Mouse (Mus musculus): ENCODE data around the gene Snrpd3. TPM values are rescaled to one million over a fixed set of nuclear protein-coding genes. Genes with fewer than 3 reads are reported as not detected.
A peak's percentile ranks its signal among the peaks of the same experiment; 100 is the strongest.

The Snrpd3 gene
- total and polyA plus RNA-seq, 2 experiments: 12.5 to 26.6 TPM

DNA sequence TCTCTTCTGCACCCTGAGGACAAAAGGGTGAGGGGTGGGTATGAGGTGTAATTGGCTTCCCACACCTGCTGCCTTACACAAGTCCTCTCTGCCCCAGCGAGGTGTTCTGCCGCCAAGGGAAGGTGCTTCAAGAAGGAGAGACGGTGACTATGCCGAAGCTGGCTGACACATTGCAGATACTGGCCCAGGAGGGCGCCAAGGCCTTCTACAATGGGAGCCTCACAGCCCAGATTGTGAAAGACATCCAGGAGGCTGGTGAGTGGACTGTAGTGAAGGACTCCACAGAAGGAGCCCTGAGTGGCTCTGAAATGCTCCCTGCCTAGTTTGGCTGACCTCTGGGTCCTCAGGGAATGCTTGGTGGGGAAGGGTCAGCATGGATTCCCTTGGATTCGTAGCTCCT lies 61.8 kb downstream of the Snrpd3 start:
- Histone ChIP-seq H3K4me3 (ENCODE audit: insufficient read depth, low read depth, low read length) (no peak overlapping the region), H3K9ac (ENCODE audit: low read depth, low read length) (no peak overlapping the region), H3K27ac (replicated peaks; ENCODE audit: insufficient read depth, low read depth, low read length) (no peak overlapping the region), H3K36me3 (ENCODE audit: control insufficient read depth, insufficient read depth, low read length) (no peaks in the 10 kb centered on the region), H3K27me3 (ENCODE audit: control insufficient read depth, insufficient read depth, low read length) (no peaks in the 10 kb centered on the region), H3K79me2 (ENCODE audit: control insufficient read depth, insufficient read depth, low read length) (no peaks in the 10 kb centered on the region), H3K4me1 (ENCODE audit: control insufficient read depth, insufficient read depth, low read length) (no peaks in the 10 kb centered on the region)
- WGBS: 87% methylated on average over 6 of the region's 6 CpGs
- DNase-seq (ENCODE audit: extremely low read depth, low read depth, low spot score): no peak
- TF ChIP-seq POLR2A (IDR thresholded peaks at IDR 0.05; ENCODE audit: extremely low read depth, insufficient read depth, low read length) (no peak), CTCF (IDR thresholded peaks at IDR 0.05; ENCODE audit: low read depth, low read length) (no peak)

DNA sequence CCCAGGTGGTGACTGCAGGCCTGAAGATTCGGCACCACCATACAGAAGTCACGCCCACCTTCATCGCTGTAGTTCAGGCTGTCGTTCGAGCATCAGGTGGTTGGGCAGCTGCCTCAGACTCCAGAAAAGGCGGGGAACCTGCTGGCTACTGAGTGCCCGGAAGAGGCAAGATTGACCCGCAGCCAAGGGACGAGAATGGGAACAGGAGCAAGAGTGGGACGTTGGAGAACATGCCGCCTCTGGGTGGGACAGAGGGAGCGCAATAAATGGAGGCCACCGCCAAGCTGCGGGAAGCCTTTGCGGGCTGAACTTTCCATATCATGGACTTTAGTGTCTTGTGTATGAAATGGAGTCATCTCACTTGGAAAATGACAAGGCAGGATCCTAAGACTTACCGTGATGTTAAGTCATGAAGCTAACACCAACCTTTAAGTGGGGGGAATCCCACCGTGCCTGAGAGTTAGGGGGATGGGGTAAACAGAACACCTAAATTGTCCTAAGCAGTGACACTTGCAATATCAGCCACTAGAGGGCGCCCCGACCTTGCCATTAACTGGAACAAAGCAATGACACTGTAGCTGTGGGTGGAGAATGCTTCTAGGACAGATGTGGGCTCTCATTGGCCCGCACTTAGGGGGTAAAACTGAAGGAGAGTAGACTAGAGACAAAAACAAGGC lies 68.7 kb downstream of the Snrpd3 start:
- Histone ChIP-seq H3K27me3 (ENCODE audit: control insufficient read depth, insufficient read depth, low read length) (no peaks in the 10 kb centered on the region), H3K4me1 (ENCODE audit: control insufficient read depth, insufficient read depth, low read length) (no peaks in the 10 kb centered on the region), H3K9ac (ENCODE audit: low read depth, low read length) (no peak overlapping the region), H3K36me3 (ENCODE audit: control insufficient read depth, insufficient read depth, low read length) (no peaks in the 10 kb centered on the region), H3K4me3 (ENCODE audit: insufficient read depth, low read depth, low read length) (no peak overlapping the region), H3K27ac (replicated peaks; ENCODE audit: insufficient read depth, low read depth, low read length) (no peak overlapping the region), H3K79me2 (ENCODE audit: control insufficient read depth, insufficient read depth, low read length) (no peaks in the 10 kb centered on the region)
- 27% methylated on average over 20 of the region's 20 CpGs for WGBS
- peak; percentile 50 for DNase-seq (ENCODE audit: extremely low read depth, low read depth, low spot score)
- no peak for TF ChIP-seq POLR2A (IDR thresholded peaks at IDR 0.05; ENCODE audit: extremely low read depth, insufficient read depth, low read length)
- TF ChIP-seq CTCF (IDR thresholded peaks at IDR 0.05; ENCODE audit: low read depth, low read length): peak; percentile 82

DNA sequence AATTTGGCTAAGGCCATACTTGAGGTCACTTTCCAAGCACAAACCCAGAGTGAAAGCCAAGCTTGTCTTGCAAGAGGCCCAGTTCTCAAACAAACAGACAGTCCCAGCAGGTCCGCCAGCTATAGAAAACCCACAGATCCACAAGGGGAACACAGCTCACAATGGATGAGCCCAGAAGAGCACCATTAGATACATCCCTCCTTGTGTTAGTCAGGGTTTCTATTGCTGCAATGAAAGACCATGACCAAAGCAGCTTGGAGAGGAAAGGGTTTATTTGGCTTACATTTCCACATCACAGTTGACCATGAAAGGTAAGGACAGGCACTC lies 69.2 kb downstream of the Snrpd3 start:
- 87% methylated on average over 1 of the region's 1 CpGs for WGBS
- TF ChIP-seq CTCF (IDR thresholded peaks at IDR 0.05; ENCODE audit: low read depth, low read length): no peak
- no peak for TF ChIP-seq POLR2A (IDR thresholded peaks at IDR 0.05; ENCODE audit: extremely low read depth, insufficient read depth, low read length)
- no peaks in the 10 kb centered on the region for H3K4me1 ChIP-seq (ENCODE audit: control insufficient read depth, insufficient read depth, low read length)
- H3K27me3 ChIP-seq (ENCODE audit: control insufficient read depth, insufficient read depth, low read length): no peaks in the 10 kb centered on the region
- no peak overlapping the region for H3K27ac ChIP-seq (replicated peaks; ENCODE audit: insufficient read depth, low read depth, low read length)
- H3K79me2 ChIP-seq (ENCODE audit: control insufficient read depth, insufficient read depth, low read length): no peaks in the 10 kb centered on the region
- H3K36me3 ChIP-seq (ENCODE audit: control insufficient read depth, insufficient read depth, low read length): no peaks in the 10 kb centered on the region
- no peak for DNase-seq (ENCODE audit: extremely low read depth, low read depth, low spot score)
- H3K4me3 ChIP-seq (ENCODE audit: insufficient read depth, low read depth, low read length): no peak overlapping the region
- no peak overlapping the region for H3K9ac ChIP-seq (ENCODE audit: low read depth, low read length)

Other genes starting within 250 kb of the Snrpd3 start
- 0.65 and 2.2 TPM in 2 replicates for gene Adora2a, start 200.7 kb upstream of the Snrpd3 start, total RNA-seq (2014; rRNA removed)
- gene Adora2a, start 200.7 kb upstream of the Snrpd3 start, polyA plus RNA-seq (2012; rRNA removed): 2.2 and 2.6 TPM in 2 replicates
- 220 and 232 TPM in 2 replicates for gene Upb1, start 116.4 kb upstream of the Snrpd3 start, total RNA-seq (2014; rRNA removed)
- 120 and 125 TPM in 2 replicates for gene Upb1, start 116.4 kb upstream of the Snrpd3 start, polyA plus RNA-seq (2012; rRNA removed)
- gene Gucd1, start 421 bp downstream of the Snrpd3 start, total RNA-seq (2014; rRNA removed): 115 and 138 TPM in 2 replicates
- gene Gucd1, start 421 bp downstream of the Snrpd3 start, polyA plus RNA-seq (2012; rRNA removed): 162 and 166 TPM in 2 replicates
- under 0.01 TPM in 1 of 2 replicates, not detected in the other for gene Lrrc75b, start 42.8 kb downstream of the Snrpd3 start, total RNA-seq (2014; rRNA removed)
- gene Lrrc75b, start 42.8 kb downstream of the Snrpd3 start, polyA plus RNA-seq (2012; rRNA removed): 0.02 TPM in 1 of 2 replicates, not detected in the other
- gene Ggt1, start 44.1 kb downstream of the Snrpd3 start, total RNA-seq (2014; rRNA removed): 0.54 and 0.92 TPM in 2 replicates
- 0.20 and 0.68 TPM in 2 replicates for gene Ggt1, start 44.1 kb downstream of the Snrpd3 start, polyA plus RNA-seq (2012; rRNA removed)
- gene Ggt5, start 71.8 kb downstream of the Snrpd3 start, total RNA-seq (2014; rRNA removed): 1.2 and 2.0 TPM in 2 replicates
- 7.0 and 10.6 TPM in 2 replicates for gene Ggt5, start 71.8 kb downstream of the Snrpd3 start, polyA plus RNA-seq (2012; rRNA removed)
- gene Susd2, start 126.5 kb downstream of the Snrpd3 start, total RNA-seq (2014; rRNA removed): 1.0 and 1.1 TPM in 2 replicates
- 2.0 and 2.8 TPM in 2 replicates for gene Susd2, start 126.5 kb downstream of the Snrpd3 start, polyA plus RNA-seq (2012; rRNA removed)
- 7.8 and 12.7 TPM in 2 replicates for gene Cabin1, start 246.8 kb downstream of the Snrpd3 start, total RNA-seq (2014; rRNA removed)
- 7.7 and 10.1 TPM in 2 replicates for gene Cabin1, start 246.8 kb downstream of the Snrpd3 start, polyA plus RNA-seq (2012; rRNA removed)

All from liver, adult 2 months (tissue).